Mouse (Mus musculus) ovary, postnatal 10 days (tissue): ENCODE results near the gene Pitpnm3.

Source experiments
- DNase-seq: peaks from one replicate; pipeline ENCODE4 v3.0.0; 2022; ENCODE audit warnings: low spot score

The Pitpnm3 gene

GRCm38 (mm10) chr11:72094442-72094841, 41.1 kb downstream of the Pitpnm3 start:
- DNase-seq: no peak

- DNase-seq: no peak
These were observed 43.2 kb downstream of the Pitpnm3 start for GRCm38 (mm10) chr11:72092390-72092789.

GRCm38 (mm10) chr11:72086251-72087046, 49.1 kb downstream of the Pitpnm3 start:
- DNase-seq: no peak

DNA sequence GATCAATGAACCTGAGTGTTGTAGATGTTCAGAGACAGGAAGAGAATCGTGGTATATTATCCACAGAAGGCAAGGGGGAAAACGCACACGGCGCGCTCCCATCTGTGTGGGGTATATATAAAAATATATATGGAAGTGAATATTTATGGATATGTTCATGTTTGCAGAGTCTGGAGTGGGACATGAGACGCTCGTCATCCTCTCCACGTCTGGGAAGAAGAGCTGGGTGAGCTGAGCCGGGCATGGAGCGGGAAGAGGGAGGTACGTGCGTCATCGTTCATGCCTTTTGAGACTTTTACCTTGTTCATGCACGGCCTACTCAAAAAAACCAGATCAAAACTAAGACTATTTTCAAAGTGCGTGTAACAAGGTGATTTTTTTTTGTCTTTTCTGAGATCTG, 51.2 kb downstream of the Pitpnm3 start:
- DNase-seq: no peak

GRCm38 (mm10) chr11:72082601-72083000, 53.0 kb downstream of the Pitpnm3 start:
- DNase-seq: no peak

- DNase-seq: no peak
These were observed 55.1 kb downstream of the Pitpnm3 start for GRCm38 (mm10) chr11:72080461-72080860.

DNA sequence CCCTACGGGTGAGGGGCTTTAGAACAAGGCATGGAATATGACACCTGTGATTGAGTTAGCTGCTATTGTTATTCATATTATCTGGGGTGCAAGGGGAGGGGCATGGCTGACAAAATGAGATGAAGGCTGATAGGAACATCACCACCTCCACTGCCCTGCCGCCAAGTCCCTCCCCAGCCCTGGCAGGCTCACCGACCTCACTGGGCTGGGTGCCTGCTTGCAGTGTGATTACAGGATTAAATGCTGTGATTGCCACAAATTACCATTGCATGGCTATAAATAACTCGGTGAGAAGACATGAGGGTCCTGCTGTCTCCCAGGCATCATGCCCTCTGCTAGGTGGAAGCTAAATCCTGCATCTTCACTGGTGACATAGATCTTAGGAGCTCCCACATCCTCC, 56.9 kb downstream of the Pitpnm3 start:
- no peak for DNase-seq

- DNase-seq: no peak
These were observed 57.5 kb downstream of the Pitpnm3 start for GRCm38 (mm10) chr11:72078056-72078455.

DNA sequence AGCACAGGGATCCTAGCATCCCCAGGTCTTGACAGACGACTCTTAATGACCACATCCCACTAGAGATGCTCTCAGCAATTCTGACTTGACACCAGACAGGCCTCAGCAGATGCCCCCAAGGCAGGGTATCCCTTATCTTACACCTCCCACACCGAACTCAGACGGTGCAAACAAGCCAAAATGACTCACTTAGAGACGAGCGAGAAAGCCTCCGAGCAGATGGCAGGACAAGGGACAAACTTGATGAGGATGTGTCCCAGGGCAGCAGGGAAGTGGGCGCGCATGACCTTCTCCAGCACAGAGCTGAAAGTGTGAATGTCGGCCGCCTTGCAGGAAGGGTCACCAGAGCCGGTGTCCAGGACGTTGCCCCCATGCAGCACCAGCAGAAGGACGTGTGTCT, 61.3 kb downstream of the Pitpnm3 start:
- DNase-seq: no peak

- DNase-seq: no peak
These were observed 63.2 kb downstream of the Pitpnm3 start for GRCm38 (mm10) chr11:72072331-72072905.

DNA sequence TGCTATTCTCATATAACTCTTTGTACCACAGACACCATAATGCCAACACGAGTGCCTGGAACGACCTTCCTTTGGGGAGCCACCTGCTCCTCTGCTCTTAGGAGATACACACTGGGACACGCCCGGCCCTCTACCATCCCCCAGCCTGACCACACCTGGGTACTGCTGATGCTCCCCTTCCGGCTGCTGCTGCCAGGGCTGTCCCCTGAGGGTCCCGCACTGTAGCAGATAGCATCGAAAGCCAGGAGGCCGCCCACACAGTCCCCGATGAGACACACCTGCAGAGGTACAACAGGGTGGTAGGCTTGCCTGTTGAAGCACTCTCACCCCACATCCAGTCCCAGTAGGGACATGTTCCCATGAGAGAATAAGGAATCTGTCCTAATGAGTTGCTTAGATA, 64.8 kb downstream of the Pitpnm3 start:
- no peak for DNase-seq

DNA sequence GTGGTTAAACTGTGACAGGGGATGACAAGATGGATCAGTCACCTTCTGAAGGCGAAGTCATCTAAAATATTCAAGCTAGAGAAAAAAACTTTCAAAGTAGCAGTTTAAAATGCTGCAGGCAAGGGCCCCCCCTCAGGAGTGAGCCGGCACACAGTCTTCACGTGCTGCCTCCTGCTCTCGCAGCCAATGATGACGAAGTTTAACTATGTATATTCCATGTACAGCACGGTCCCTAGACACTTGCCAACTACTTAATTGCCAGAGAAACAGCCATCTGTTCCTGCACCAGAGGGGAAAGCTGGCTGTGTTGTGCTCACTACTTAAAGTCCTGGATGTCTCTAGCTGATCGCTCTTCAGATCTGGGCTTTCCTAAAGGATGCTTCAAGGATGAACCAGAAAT, 67.6 kb downstream of the Pitpnm3 start:
- no peak for DNase-seq

- no peak for DNase-seq
These were observed 68.3 kb downstream of the Pitpnm3 start for GRCm38 (mm10) chr11:72067326-72067725.

GRCm38 (mm10) chr11:72066330-72066729, 69.2 kb downstream of the Pitpnm3 start:
- DNase-seq: no peak

DNA sequence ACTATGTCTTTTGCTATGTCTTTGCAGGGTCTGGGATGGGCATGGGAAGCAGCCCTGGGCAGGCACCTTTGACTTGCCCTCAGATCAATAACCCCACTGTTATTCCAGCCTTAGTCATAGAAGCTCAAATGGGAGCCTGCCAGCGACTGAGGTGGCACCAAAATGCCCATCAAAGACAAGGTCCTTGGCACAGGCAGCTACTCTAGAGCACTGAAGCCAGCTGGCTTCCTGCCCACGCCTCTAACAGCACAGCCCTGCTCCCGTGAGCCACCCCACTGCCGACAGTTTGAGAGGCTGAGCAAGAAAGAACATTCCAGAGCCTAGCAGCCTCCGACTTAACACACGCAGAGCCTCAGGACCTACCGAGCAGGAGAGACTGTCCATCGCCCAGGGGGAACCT, 70.5 kb downstream of the Pitpnm3 start:
- no peak for DNase-seq

GRCm38 (mm10) chr11:72064414-72064813, 71.2 kb downstream of the Pitpnm3 start:
- no peak for DNase-seq

DNA sequence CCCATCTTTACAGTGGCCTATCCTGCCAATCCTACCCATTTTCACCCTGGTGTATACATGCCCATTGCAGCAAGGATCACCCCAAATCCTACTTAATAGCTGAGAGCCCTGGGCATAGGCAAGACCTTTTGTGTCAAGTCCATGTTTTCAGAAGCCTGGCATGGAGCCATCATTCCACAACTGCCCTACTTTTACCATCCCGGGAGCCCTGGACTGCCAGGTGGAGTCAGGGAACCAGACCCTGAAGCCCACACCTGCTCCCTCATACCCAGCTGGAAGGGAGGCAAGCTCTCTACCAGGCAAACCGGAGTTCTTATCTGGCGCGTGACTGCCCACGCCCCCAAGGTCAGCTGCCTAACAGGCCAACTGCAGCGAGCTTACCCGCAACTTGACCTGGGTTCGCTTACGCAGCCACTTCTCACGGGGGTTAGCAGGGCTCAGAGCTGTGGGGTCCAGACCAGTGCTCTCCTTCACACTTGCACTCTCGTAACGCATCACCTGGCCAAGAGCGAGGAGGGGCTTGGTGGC, 74.4 kb downstream of the Pitpnm3 start:
- no peak for DNase-seq

DNA sequence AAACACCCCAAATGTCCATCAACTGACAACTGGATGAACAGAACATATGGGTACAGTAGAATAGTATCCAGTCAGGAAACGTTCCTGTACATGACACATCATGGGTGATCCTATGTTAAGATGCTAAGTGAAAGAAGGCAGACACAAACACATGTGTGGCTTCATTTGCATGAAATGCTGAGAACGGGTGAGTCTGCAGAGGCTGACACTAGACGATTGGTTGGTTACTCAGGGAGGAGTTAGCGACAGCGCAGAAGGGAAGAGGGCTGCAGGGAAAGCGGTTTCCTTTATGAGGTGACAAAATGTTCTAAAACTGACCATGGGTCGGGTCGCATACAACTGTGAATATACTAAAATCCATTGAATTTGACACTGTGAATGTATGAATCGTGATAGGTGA, 75.2 kb downstream of the Pitpnm3 start:
- no peak for DNase-seq

GRCm38 (mm10) chr11:72057166-72057565, 78.4 kb downstream of the Pitpnm3 start:
- no peak for DNase-seq

- no peak for DNase-seq
These were observed 80.4 kb downstream of the Pitpnm3 start for GRCm38 (mm10) chr11:72055176-72055575.

DNA sequence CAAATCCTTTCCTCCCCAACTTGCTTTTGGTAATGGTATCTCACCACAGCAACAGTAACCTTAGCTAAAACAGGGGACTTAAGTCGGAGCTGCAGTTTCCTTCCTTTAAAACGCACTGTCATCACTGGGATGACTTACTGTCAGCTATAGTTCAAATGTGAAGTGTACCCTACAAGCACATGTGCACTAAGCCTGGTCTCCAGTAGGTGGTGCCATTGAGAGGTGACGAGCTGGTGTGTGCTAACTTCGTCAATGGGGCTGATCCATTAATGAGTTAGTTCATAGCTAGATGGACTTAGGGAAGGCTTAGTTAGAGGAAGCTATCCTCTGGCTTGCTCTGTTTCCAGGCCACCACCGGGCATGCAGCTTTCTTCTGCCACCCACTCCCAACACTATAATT, 82.9 kb downstream of the Pitpnm3 start:
- DNase-seq: no peak

- no peak for DNase-seq
These were observed 83.4 kb downstream of the Pitpnm3 start for GRCm38 (mm10) chr11:72052221-72052620.
